Mouse (Mus musculus) megakaryocyte-erythroid progenitor cell, adult 5-6 weeks (primary cell): ENCODE results near the gene Angel1. TPM values are rescaled to one million over a fixed set of nuclear protein-coding genes. Genes with fewer than 3 reads are reported as not detected.

ENCODE experiments used
- ATAC-seq: replicated peaks from 2 replicates; pipeline ENCODE4 v1.8.0; 2016; ENCODE audit warnings: mild to moderate bottlenecking, inconsistent platforms; ENCODE audit not compliant: severe bottlenecking, poor library complexity, low FRiP score, low TSS enrichment
- total RNA-seq, 2 experiments: library from RNA; stranded (forward) in 1 of 2; stranded (reverse) in 1 of 2; fragments of 200-1000, 215-1000 nt in 1 of 2; fragments of >200 nt in 1 of 2; fragmentation: Nextera tagmentation in 1 of 2; gene quantifications; 2 replicates each; pipeline ENCODE4 v1.2.3; 2014 to 2017

The Angel1 gene
- 4.3 and 7.2 TPM in 2 replicates for total RNA-seq (2014; fragmentation: Nextera tagmentation)
- 0.85 and 4.7 TPM in 2 replicates for total RNA-seq (2017)

- peak; percentile 99 for ATAC-seq
Measured at GRCm38 (mm10) chr12:86726120-86726640, at the start of gene Angel1. Gene Angel1 (minus strand): TSS chr12:86726460.

DNA sequence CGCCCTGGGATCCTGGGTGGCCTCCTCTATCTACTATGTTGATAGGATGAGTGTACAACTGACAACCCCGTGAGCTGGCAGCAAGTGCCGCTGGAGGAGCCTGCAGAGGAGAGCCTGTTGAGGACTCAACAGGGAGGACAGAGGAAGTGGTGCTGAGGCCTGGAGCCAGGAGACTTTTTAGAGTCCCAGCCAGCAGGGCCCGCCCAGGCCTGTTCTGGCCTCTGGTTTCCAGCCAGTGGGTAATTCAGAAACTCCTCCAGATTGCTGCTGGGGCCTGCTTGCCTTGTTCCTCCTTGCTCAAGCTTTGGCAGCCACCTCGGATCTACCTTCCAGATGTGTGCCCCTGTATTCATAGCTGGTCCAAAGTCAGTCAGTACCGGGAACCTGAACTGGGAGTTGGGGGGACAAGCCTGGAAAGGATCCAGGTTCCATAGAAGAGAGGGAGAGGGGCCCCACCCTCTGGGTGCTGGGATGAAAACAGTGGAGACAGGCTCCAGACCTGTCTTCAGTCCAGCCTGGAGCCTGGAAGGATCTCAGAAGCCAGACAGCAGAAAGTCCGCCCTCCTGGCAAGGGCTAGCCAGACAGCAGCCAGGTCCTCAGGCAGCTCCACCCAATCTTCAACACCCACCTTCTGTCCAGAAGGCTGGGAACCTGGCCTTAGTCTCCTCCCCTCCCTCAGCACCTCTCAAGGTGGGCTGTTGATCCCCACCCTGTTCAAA, 49.5 kb upstream of the Angel1 start:
- no peak for ATAC-seq

DNA sequence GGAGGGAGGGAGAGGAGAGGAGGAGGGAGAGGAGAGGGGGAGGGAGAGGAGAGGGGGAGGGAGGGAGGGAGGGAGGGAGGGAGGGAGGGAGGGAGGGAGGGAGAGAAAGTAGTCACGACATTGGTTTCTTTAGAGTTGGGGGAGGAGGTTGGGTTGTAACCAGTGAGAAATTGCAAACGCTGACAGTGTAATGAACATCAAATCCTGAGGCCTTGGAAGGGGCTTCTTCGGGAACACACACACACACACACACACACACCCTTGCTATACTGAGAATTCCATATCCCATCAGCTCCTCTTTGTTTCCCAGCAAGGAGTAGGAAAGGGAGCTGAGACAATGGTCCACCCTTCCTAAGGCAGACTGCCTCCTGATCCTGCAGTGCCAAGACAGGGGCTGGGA, 46.3 kb upstream of the Angel1 start:
- ATAC-seq = no peak

DNA sequence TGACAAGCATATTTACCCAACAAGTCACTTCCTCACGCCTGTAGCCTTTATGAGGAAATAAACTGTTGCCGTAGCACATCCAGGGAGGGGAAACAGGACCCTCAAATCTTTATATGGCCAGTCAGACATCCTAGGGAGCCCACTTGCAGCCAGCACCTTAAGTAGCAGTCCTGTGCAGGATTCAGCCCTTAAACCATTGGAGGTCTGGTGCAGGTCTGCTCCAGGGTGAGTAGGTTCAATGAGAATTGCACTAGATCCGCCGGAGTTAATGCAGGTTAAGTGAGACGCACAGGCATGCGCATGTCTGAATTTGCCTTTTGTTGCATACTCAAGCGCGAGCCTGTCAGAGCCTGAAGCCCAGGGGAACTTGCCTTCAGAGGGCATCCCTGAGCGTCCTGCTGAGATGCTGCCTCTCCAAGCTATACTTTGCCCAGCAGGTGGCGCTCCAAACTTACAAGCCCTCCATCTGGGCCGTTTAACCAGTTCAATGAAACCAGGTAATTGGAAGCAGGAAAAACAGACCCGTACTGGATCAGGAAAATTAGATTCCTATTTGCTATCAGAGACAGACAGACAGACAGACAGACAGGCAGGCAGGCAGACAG, 45.7 kb upstream of the Angel1 start:
- peak; percentile 85 for ATAC-seq

GRCm38 (mm10) chr12:86770927-86771326, 44.7 kb upstream of the Angel1 start:
- no peak for ATAC-seq

DNA sequence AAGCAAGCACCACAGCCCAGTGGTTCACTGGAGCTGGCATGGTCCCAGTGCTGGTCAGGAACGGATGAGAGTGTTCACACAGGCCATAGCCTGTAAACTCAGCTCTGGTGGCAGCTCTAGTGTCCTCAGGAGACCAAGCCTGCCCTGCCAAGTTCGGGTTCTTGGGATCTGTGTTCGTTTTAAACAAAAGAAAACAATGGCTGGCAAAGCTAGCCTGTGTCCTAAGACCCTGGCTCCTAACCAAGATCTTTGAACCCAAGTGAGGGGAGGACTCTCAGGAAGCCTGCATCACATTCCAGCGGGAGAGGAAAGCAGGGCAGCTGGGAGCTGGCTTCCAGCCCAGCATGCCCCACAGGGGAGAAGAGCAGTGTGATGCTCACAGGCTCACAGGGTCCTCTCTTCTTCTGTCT, 44.0 kb upstream of the Angel1 start:
- no peak for ATAC-seq

DNA sequence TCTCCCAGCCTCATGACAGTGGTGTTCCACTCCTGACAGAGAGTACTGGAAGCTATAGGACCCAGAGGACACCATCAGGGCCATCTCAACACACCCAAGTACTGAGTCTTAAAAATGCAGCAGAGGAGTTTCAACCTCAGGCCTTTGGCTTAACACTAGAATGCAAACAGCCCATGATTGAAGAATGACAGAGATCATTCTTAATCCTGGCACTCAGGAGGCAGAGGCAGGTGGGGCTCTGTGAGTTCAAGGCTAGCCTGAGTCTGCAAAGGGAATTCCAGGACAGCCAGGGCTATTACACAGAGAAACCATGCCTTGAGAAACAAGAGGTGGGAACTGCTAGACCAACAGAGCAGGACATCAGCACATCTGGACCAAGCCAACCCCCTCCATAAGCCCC, 43.6 kb upstream of the Angel1 start:
- no peak for ATAC-seq

- ATAC-seq = peak; percentile 76
Measured at GRCm38 (mm10) chr12:86768986-86769580, 42.8 kb upstream of the Angel1 start.

DNA sequence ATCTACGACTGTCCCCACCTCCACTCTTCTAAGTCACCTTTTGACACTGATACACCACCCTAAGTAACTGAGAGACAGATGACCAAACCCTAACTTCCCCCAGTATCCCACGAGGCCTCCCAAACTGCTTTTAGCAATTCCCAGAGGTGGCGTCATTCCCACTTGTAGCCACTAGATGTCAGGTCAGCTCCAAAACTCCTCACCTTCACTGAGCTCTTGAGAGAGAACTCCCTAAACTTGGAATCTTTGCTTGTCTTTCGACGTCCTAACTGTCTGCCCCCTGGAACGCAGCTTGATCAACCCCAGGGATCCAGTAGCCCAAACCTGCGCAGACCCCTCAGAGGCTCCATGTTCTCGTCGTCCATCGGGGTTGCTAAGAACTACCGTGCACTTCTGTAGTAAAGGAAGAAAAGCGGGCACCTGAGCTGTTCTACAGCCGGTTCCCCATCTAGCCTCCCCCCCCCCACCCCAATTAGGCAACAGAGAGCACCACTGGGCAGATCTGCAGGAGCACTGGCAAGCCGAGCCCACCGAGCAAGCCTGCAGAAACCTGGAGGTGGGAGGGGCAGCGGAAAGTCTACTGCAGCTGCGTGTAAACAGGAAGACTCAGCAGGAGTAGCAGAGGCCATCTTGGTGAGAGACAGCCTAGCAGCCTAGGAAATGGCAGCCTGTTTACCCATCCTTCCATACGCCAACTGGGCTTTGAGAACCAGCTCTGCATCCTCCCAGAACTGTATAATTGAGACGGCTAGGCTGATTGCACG, 41.8 kb upstream of the Angel1 start:
- ATAC-seq = peak; percentile 54

- ATAC-seq = no peak
Measured at GRCm38 (mm10) chr12:86766467-86766866, 40.2 kb upstream of the Angel1 start.

- ATAC-seq = no peak
Measured at GRCm38 (mm10) chr12:86764060-86764459, 37.8 kb upstream of the Angel1 start.

- ATAC-seq = no peak
Measured at GRCm38 (mm10) chr12:86761036-86761435, 34.8 kb upstream of the Angel1 start.

GRCm38 (mm10) chr12:86734319-86734810, 8.1 kb upstream of the Angel1 start, which contains the start of gene Lrrc74a:
Gene Lrrc74a (plus strand): TSS chr12:86734369.
- ATAC-seq = no peak

- peak; percentile 35; the same call in 1 of the 2 replicates for ATAC-seq
Measured at GRCm38 (mm10) chr12:86725706-86726105, 554 bp downstream of the Angel1 start.

DNA sequence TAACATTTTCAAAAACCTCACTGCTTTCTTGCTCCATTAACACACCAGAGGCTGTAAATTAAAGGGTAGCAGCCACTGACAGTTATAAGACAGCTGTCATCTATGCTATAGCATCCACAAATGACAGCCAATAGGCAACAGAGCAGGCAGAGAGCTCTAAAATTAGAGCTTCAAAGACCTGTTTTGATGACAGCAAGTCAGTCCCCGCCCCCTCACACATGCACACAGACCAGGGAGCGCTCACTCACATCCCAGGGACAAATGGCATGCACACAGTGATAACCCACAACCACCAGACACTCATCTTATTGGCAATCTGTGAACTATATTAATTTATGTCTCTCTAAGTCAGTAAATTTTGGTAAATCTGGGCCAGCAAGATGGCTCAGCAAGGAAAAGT, 2.0 kb downstream of the Angel1 start:
- ATAC-seq = no peak

DNA sequence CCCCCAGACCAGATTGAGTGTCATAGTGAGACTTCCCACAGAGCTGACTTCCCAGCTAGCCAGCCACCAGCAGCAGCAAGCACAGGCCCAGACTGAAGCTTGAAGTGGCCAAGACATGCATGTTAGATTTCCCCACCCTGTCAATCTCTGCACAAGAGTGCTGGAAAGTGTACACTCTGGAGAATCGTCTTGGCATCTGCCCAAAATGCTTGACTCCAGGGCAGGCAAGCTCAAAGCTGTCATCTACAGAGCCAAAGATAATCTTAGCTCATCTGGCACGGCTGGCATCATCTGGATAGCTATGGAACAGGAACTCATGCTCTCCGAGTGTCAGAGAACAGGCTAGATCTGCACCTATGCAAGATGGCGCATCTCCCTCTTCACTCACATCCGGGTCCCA, 4.8 kb downstream of the Angel1 start:
- ATAC-seq = no peak

GRCm38 (mm10) chr12:86719961-86720639, 6.2 kb downstream of the Angel1 start:
- no peak for ATAC-seq

- no peak for ATAC-seq
Measured at GRCm38 (mm10) chr12:86716962-86717361, 9.3 kb downstream of the Angel1 start.

GRCm38 (mm10) chr12:86715401-86715800, 10.9 kb downstream of the Angel1 start:
- ATAC-seq = 0 out of 2 replicates have a peak, but pooled peaks have one; percentile 48
